Mouse (Mus musculus) lung, postnatal 36 days (tissue): ENCODE data around the gene Fgfr2.

Experiments used
- DNase-seq: peaks from one replicate; pipeline ENCODE4 v3.0.0; 2022; ENCODE audit warnings: mixed read lengths

The Fgfr2 gene

DNA sequence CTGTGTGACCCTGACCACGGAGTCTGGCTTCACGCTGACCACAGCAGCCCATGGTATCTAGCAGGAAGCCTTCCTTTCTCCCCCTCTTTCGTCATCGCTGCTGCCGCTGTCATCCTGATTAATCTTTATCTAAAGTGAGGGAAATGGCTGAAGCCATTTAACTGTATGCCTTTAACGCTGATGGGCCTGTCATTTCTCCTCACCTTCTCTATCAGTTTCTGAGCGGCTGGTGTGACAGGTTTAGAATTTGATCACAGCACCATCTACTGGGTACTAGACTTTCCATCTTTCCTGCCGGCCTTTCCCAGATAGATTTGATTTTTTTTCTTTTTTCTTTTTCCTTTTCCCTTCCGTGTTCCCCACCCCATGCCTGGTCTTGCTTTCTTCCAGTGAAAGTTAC, 1376.4 kb downstream of the Fgfr2 start:
- no peak for DNase-seq

DNA sequence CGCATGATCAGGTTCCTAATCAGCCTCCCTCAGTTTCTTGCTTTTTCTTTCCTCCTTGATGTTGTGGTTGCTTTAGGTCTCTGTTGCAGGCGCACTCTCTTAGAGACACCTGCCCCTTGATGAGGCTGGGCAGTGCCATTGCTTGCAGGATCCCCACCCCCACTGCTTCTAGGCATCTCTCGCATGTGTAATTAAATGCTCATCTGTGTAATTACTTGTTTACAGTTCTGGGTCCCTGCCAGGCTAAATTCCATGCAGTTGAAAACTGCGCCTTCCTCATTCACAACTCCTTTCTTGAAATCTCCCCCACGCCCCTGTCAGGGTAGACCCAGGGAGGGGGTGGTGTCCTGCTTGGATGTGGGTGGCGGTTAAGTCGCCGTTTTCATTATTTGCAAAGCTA, 1380.0 kb downstream of the Fgfr2 start:
- DNase-seq, result no peak

DNA sequence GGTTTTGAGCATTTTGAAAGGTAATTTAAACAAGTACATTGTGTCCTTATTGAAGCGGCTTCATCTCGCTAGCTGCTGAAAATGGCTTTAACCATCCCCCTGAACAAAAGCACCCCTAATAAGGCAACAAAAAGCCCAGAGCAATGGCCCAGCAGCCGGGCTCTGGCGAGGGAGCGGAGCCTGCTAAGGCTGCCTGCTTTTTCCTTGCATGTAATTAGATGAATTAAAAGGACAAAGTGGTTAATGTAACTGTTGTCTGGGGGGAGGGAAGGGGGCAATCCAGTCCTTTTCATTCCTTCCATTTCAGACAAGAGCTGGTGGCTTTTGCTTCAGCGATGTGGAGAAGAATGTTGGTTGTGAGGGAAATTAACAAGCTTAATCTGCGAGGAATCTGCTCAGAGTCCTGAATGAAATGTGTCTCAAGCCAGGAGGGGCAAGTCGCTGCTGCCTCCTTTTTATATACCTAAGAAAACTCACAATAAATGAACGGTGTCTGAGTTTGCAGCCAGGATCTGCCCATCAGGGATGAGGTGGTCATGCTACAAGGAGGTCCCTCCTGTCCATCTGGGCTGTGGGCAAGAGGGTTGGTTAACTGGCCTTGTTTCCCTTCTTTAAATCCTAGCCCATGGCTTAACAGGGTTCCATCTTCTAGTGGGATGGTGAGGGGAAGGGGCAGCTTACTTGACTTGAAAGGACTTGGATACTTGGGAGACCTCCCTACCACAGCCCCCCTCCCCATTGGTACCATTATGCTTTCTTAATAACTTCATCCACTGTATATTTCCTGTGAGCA, 1400.2 kb downstream of the Fgfr2 start:
- no peak for DNase-seq

DNA sequence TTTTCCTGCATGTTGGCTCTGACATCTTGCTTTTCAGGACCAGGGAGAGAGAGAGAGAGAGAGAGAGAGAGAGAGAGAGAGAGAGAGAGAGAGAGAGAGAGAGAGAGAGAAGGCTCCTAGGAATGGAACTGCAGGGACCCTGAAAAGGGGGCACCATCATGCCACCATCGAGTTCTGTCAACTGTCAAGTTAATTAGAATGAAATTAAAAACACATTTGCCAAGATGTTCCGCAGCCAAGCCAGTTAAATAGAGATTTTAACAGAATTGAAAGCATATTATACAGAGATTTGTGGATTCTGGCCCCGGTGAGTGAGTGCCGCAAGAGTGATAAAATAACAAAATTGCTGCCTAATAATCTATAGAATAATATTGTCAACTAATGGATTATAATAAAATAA, 1400.8 kb downstream of the Fgfr2 start:
- no peak for DNase-seq

DNA sequence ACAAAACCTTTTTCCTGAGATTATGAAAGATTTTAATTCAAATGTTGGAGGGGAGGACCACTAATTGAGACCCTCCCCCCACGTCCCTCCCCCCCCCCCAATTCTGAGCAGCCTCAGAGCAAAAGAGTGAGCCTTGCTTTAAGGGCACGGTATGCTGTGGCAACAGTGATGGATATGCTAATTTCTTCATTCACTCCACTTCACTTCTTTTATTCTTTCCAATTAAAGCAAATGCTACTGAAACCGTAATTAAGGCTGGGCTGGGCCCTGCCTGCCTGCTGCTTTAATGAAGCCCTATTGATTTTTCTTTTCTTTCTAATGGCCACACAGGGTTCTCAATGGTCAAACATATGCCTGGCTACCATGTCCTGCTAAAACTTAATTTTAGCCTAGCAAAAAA, 1404.9 kb downstream of the Fgfr2 start:
- DNase-seq, result no peak

DNA sequence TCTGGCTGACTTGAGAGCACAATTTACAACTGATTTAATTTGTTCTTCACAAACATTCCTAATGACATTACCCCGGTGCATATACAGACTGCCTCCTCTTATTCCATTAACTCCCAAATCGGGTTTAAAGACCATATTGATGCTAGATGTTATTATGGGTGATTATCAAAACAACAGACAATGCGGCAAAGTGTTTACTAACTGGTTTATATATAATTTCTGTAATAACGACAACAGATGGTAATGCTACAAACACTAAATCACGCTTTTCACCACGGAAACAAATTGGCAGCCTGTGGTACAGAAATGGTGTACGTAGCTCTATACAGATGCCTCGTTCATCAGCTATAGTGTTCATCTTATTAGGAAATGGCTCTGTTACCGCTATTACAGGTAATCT, 1410.1 kb downstream of the Fgfr2 start:
- no peak for DNase-seq

DNA sequence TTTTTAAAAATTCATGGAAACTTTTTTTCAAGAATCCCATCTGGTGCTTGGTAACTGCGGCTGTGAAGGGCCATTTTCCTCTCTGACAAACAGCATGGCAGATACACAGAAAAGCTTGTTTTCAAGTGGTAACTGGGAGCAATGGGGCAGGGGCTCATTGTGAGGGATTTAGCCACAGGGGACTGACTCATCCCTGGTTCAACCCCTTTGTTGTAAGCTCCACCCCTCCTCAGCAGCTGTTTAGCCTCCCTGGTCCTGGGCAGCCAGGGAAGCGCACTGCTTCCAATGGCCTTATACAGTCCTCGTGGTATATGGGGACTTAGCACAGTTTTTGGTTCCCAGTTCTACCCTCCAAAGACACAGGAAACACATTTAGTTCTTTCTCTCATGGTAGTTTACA, 1426.3 kb downstream of the Fgfr2 start:
- DNase-seq, result no peak

DNA sequence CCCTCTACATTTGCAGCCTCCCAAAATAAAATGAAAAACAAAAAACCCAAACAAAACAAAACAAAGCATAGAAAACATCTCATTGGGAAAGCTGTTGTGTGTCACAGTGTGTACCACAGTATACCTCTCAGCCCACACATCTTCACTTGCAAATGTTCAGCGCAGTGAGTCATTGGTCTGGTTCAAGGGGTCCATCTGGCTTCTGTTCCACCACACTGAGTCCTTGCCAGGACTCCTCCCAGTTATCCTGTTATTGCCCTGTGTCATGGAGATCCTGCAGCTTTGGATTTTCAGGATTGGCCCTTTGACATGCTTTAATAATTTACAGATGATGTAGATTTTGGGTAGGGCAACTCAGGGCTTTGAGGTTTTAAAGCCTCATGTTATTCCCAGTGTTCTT, 1435.8 kb downstream of the Fgfr2 start:
- peak; percentile 4 for DNase-seq

DNA sequence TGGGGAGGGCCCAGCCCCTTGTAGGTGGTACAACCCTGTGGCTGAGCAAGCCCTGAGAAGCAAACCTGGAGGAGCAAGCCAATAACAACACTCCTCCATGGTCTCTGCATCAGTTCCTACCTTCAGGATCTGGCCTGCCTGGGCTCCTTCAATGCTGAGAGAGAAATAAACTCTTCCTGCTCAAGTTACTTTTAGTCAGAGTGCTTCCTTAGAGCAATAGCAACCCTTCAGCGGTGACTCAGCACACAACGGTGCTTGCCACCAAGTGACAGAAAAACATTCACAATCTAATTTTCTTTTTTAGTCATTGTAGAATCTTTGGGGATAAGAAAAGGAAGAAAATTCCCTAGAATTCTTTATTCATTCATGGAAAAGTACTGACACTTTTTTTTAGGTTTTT, 1446.0 kb downstream of the Fgfr2 start:
- DNase-seq, result no peak

DNA sequence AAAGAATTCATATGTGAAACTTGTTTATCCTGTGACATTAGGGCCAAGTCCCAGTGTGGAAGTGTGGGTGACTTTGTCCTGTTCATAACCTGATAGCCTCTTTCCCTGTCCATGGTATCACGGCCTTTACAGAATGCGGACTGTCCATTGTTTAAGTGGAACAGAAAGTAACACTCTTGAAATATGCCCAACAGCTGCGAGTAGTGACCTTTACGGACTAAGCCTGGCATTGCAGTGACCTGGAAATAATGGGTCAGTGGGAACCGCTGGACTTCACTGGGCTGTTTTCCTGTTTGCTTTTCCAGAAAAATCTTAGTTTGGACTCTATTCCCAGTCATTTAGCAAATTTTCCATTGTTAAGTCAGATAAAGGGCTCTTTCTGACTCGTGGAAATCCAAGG, 1452.6 kb downstream of the Fgfr2 start:
- no peak for DNase-seq

DNA sequence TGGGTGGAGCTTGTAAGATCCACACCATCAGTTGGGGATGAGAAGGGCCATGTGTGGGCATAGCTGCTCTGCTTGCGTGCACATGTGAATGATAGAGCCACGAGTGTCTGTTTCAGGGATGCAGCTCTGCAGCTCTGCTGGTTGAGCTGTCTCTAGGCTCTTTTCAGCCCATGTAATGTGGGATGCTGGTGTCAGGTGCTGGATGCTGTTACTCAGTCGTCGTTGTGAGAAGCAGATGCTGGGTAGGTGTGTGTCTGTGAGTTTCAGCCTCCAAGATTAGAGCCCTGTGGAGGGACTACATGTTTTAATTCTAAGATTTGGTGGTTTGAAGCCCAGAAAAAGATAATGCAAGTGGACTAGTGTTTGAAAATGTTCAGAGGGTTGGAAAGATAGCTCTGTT, 1453.8 kb downstream of the Fgfr2 start:
- no peak for DNase-seq

DNA sequence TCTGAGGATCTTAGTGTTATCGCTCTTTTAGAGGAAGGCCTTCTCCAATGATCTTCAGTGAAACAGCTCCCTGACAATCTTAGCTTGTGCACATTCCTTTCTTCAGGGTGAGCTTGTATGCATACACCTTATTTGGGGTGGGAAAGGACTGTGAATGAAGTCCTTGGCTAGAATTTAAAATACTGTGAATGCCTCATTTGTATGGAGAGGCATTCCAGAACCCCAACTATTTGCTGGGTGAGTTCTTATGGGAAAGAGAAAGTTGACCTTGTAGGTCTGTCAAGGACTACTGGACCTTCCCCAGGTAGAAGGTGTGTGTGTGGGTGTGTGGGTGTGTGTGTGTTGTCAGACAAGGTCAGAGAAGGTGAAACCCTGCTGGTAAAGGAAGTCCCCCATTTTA, 1462.4 kb downstream of the Fgfr2 start:
- DNase-seq, result no peak

DNA sequence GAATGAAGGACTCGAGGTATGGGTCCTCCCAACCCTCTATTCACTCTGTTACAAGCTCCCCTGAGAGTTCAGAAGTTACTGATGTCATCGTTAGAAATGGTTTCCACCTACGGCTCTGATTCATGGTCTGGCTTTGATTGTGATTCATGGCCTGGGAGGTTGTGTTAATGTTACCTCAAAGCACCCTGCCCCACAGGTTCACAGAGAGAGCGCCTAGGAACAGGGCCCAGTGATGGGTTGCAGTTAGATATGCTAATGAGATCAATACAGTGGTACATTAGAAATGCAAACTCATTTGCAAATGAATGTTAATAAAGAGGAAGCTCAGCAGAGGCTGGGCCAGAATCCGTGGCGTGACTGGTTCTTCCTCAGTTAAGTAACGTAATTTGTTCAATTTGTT, 1467.1 kb downstream of the Fgfr2 start:
- no peak for DNase-seq

DNA sequence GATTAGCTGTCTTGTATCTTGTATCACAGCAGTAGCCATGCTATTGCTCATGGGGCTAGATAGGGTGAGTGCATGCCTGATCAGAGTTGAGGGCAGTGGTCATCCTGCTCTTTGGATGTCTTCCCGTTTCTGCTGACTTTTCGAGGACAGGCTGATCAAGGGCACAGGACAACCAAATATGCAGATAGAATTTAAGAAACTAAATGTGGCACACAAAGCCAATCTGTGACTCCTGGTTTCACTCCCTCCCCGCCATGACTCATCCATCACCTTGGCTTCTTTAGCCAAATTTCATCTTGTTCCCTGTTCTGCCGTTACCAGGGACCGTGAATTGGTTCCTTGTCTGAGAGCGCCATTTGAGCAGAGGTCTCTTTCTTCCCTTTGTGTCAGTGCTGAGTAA, 1469.7 kb downstream of the Fgfr2 start:
- DNase-seq, result no peak

DNA sequence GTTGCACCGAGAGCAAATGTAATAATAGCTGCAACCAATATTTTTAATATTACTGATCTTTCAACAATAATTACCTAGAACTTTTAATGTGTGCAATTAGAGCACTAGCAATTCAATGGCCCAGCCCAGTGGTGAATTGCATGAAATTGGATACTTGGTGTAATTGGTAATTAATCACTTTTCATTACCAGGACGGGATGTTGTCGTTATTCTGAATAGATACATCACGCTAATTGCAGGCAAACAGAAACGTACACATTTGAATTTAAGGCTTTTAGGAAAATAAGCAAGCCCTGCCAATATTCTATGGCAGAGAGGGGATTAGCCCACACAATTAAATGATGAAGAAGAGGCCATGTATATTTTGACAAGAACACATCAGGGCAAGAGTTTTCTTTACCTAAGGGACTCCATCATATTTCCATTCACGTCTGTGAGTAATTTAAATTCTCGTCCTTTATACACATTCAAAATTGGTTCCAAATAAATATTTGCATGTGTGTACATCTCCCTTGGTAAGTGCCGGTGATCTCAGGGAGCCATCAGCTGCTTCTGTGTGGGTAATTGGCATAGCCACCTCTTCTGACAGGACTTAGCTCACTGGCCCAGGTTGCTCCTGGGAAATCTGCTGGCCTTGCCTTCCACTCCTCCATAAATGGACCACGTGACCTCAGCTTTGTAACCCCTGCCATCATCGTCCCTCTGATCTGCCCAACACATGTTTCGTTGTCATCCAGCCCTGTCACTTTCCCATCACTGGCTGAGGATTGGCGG, 1471.0 kb downstream of the Fgfr2 start:
- no peak for DNase-seq

DNA sequence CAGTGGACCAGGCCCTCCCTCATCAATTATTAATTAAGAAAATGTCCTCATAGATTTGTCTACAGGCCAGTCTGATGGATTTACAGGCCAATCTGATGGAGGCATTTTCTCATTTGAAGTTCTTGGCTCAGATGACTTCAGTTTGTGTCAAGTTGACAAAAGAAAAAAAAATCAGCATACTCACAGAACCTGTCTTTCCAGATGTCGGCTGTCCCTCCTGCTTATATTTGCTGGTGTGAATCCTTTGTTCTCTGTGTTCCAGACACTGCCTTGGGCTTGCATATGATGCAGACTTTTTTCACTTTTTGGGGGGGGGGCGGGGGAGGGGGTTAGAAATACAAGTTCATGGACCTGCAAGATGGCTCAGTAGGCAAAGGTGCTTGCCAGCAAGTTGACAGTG, 1472.9 kb downstream of the Fgfr2 start:
- no peak for DNase-seq

DNA sequence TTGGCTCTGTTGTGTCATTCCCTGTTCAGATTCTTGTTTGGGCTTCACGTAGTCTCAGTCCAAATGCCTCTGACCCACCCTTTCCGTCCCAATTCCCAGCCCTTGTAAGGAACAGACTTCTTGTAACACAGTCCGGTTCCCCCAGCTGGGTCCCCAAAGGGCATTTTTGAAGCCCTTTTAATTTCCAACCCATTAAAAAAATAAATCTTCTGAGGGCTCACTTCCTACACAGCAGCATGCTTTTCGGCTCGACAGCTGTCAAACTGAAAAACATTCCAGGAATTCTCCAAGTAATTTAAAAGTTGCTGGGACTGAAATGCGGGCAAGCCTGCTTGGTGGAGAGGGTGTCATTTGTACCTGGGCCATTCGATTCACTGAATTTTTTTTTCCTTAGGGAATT, 1474.9 kb downstream of the Fgfr2 start:
- DNase-seq, result no peak

DNA sequence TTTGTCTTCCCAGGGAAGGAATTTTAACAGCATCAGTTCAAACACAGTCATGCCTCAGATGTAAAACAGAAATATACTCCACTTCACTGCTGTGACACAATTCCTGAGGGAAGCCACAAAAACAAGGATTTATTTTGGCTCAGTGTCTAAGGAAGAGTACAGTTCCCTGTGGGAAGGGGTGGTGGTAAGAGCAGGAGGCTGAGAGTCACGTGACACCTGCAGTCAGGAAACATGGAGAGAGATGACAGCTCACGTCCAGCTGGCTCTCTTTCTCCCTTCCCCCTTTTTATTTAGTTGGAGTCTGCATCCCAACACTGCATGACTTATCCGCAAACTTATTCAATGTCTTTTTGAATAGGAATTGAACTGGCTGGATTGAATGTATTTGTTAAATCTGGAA, 1475.6 kb downstream of the Fgfr2 start:
- DNase-seq, result no peak

DNA sequence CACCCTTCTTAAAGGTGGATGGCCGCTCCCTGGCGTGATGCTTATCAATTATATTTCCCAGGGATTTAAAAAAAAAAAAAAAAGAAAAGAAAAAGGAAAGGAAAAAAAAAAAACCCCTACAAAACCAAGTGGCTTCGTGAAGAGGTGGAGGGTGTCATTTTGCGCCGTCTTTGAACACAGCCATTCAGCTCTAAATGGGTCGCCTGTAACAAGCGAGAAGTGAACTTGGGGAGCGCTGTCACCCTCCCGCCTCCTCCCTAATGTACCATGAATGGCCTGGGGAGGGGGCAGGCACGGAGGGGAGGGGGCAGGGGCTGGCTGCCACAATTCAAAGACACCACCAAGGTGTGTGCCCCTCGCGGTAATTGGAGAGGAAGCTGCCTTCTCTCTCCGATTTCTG, 1478.6 kb downstream of the Fgfr2 start:
- DNase-seq, result no peak

DNA sequence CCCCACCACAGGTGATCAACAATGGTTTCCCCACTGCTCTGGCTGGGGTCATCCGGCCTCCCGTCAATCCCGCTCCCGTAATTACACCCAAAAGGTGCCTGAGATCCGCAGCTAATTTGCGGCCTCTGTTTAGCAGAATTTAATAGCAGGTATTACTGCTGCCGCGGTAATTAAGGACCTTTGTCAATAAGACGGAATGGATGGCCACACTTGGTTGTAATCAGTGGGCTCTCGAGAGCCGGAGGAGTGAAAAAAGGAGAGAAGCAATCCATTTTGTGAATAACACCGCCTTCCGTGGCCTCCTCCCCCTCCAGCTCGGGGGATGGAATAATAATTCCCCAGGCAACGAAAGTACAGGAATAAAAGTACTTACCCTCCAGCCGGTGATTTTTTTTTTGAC, 1479.1 kb downstream of the Fgfr2 start:
- no peak for DNase-seq

DNA sequence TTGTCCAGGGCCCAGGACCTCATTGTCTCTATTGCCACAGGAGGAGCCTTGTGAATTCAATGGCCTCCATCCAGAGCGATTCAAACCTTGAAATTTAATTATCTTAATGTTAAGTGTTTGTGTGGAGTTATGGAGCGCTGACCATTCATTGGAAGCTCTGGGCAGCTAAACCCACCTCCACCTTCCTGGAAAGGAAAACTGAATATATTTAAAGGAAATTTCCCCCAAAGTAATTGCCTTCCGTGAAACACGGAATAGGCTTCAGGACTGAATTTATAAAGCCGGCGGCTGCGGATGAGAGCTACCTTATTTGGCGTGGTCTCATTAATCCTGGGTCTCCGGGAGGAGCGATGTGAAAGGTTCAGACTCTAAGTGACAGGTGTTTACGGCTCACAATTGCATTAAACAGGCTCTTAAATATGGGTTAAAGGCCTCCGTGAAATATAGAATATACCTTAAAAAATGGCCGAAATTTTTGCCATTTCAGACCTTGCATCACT, 1479.8 kb downstream of the Fgfr2 start:
- no peak for DNase-seq

DNA sequence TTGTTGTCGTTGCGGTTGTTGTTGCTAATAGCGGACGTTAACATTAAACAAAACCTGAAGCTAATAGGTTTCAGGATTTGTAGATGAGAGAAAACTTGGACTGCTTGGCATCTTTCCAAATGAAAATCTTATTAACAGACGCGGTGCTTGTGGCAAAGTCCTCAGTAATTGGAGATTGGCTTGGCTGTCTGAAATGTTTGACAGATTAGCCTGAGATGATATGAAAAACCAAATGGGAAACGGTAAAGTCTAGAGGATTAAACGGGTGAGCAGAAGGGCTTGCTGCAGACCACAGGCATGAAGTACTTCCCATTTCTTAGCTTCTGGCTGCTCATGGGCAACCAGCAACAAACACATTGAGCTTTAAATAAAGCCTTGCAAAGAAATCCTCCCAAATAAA, 1493.6 kb downstream of the Fgfr2 start:
- no peak for DNase-seq

DNA sequence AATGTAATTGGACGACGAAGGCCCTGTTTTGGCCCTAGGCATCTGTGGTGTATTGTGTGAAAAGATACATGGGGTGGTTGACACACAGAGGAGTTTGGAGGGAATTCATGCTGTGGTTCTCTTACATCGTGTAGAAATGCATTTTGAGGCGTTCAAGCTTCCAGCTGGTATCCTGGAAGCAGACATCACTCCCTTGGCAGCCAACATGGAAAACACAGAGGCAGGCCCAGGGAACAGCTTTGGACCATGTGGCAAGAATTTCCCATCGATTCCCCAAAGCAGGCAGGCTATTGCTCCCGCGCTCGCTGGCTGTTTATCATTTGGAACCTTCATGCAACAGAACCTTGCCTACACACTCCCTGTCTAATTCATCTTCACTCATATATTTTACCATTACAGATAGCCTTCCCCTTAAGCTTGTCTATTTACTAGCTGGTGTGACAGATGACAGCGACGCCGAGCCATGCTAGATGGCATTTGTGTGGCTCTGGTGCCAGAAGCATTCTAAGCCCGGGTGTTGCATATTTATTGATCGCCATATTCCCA, 1494.2 kb downstream of the Fgfr2 start:
- peak; percentile 2 for DNase-seq

DNA sequence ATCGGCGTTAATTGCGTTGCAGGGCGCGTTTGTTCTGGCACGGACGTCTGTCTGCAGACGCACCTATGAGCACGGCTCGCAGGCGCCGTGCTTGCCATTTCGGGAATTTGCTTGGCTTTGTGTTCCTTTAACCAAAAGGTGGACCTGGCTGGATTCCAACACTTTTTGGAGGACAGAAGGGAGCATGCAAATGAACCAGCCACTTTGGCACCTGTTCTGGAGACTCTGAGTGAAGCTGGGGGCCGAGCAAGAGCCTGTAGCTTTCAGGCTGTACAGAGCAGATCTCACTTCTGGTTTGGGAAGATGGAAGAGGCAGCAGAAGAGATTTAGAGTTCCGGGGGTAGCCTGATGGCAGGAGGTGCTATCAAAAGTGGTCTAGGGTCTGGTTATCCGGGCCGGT, 1494.8 kb downstream of the Fgfr2 start:
- no peak for DNase-seq
